In the genomic region with DNA sequence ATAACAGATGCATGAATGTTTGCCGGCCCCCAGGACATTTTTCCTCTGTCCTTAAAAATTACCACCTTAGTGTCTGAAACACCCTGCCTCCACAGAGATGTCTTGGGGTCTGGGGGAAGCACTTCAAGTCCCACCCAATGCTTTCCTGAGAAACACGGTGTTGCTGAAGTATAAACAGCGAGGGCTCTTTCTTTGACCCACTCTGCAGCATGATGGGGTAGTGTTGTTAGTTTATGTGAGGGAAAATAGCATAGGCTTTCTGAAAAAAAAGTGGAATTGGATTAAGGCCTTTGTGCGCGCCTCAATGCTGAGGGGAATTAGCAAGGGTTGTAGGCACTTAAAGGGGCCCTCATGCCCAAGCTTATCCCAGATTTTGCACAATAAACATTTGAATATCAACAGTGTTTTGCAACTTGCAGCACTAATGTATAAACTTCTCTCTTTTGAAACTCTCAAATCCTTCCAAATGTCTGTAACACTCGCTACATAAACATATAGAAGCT, we compare ENCODE assay signal across 27 mouse cellular contexts.
A peak's percentile ranks its signal among the peaks of the same experiment; 100 is the strongest.
DNase-seq lines count a peak whose midpoint lies in the region; ATAC-seq and TF ChIP-seq lines count a peak whose summit lies in the region.
"Had no signal": no experiment of that assay in that cellular context is flagged by ENCODE, and none has a peak within 500 bp of the region (broad histone marks: within the 10 kb centered on the region; RNA-seq: fewer than 3 reads in every experiment).

No protein-coding gene starts in this region.

- H3K36me3 ChIP-seq in forebrain, embryonic 10.5 days (replicated peaks): no peaks in the 10 kb centered on the region
- no peaks in the 10 kb centered on the region for H3K36me3 ChIP-seq in forebrain, embryonic 16.5 days (ENCODE audit: control insufficient read depth, insufficient read depth)
- H3K36me3 ChIP-seq in lung, embryonic 14.5 days (ENCODE audit: insufficient read depth): no peaks in the 10 kb centered on the region
- H3K36me3 ChIP-seq in midbrain, embryonic 12.5 days: no peaks in the 10 kb centered on the region
- no peaks in the 10 kb centered on the region for H3K36me3 ChIP-seq in midbrain, embryonic 16.5 days (ENCODE audit: control insufficient read depth, insufficient read depth, low read length)
- no peaks in the 10 kb centered on the region for H3K36me3 ChIP-seq in neural tube, embryonic 15.5 days
- H3K36me3 ChIP-seq: heart, embryonic 12.5 days; hindbrain, embryonic 15.5 days; kidney, embryonic 15.5 days; lung, embryonic 15.5 days; neural tube, embryonic 12.5 days had no signal

- TF ChIP-seq CTCF in lung, embryonic 14.5 days (IDR thresholded peaks at IDR 0.05; ENCODE audit: low read depth): no peak

- no peak for DNase-seq in forebrain, embryonic 10.5 days (ENCODE audit: extremely low spot score, low spot score)
- peak; percentile 54 for DNase-seq in lung, embryonic 14.5 days
- no peak for DNase-seq in lung, postnatal 25 days (ENCODE audit: low spot score)
- DNase-seq: adrenal gland, postnatal 10 days; cerebellum, adult 11 months; cerebellum, adult 9-10 months; gastrocnemius, adult 2 months; gastrocnemius, postnatal 36 days; heart, adult 2 months; kidney, adult 18-20 months; kidney, postnatal 25 days; liver; right cerebral cortex, postnatal 4 days; thymus, adult 2 months; thymus, postnatal 36 days had no signal

- peaks cover 100% of the 10 kb centered on the region for H3K27me3 ChIP-seq in forebrain, embryonic 10.5 days (ENCODE audit: poor library complexity, severe bottlenecking)
- peaks cover 65% of the 10 kb centered on the region for H3K27me3 ChIP-seq in forebrain, embryonic 16.5 days (replicated peaks; ENCODE audit: control insufficient read depth, insufficient read depth, low read length)
- H3K27me3 ChIP-seq in lung, embryonic 14.5 days (ENCODE audit: insufficient read depth, low read length): no peaks in the 10 kb centered on the region
- H3K27me3 ChIP-seq in midbrain, embryonic 12.5 days: peaks cover 81% of the 10 kb centered on the region
- H3K27me3 ChIP-seq in midbrain, embryonic 16.5 days (ENCODE audit: control insufficient read depth, insufficient read depth, low read depth, low read length): peaks cover 55% of the 10 kb centered on the region
- H3K27me3 ChIP-seq in neural tube, embryonic 15.5 days (replicated peaks): no peaks in the 10 kb centered on the region; the same call in 1 of the 2 replicates
- H3K27me3 ChIP-seq: heart, embryonic 12.5 days; kidney, embryonic 15.5 days; lung, embryonic 15.5 days; neural tube, embryonic 12.5 days; Patski had no signal

- no peak overlapping the region for H3K4me3 ChIP-seq in forebrain, embryonic 10.5 days
- H3K4me3 ChIP-seq in forebrain, embryonic 16.5 days (replicated peaks; ENCODE audit: low read length): no peak overlapping the region
- H3K4me3 ChIP-seq in lung, embryonic 14.5 days (ENCODE audit: low read depth, low read length): no peak overlapping the region
- no peak overlapping the region for H3K4me3 ChIP-seq in midbrain, embryonic 12.5 days
- no peak overlapping the region for H3K4me3 ChIP-seq in midbrain, embryonic 16.5 days (ENCODE audit: low read depth, low read length)
- H3K4me3 ChIP-seq in neural tube, embryonic 15.5 days (replicated peaks): no peak overlapping the region
- H3K4me3 ChIP-seq: gastrocnemius, adult 2 months; heart, adult 2 months; heart, embryonic 12.5 days; hindbrain, embryonic 15.5 days; kidney, embryonic 15.5 days; lung, embryonic 15.5 days; myocyte; neural tube, embryonic 12.5 days had no signal

- H3K4me1 ChIP-seq in forebrain, embryonic 10.5 days: peaks cover 47% of the 10 kb centered on the region
- H3K4me1 ChIP-seq in forebrain, embryonic 16.5 days (replicated peaks; ENCODE audit: control insufficient read depth, insufficient read depth, low read length): no peaks in the 10 kb centered on the region
- H3K4me1 ChIP-seq in lung, embryonic 14.5 days (ENCODE audit: insufficient read depth): no peaks in the 10 kb centered on the region
- H3K4me1 ChIP-seq in midbrain, embryonic 12.5 days: peaks cover 17% of the 10 kb centered on the region
- no peaks in the 10 kb centered on the region; the same call in 1 of the 2 replicates for H3K4me1 ChIP-seq in midbrain, embryonic 16.5 days (ENCODE audit: control insufficient read depth, insufficient read depth, low read length)
- no peaks in the 10 kb centered on the region for H3K4me1 ChIP-seq in neural tube, embryonic 15.5 days
- H3K4me1 ChIP-seq: heart, embryonic 12.5 days; hindbrain, embryonic 15.5 days; kidney, embryonic 15.5 days; neural tube, embryonic 12.5 days had no signal

- no peak for ATAC-seq in forebrain, embryonic 16.5 days
- ATAC-seq in lung, embryonic 14.5 days (ENCODE audit: insufficient read depth): no peak
- peak; percentile 70 for ATAC-seq in midbrain, embryonic 12.5 days (ENCODE audit: low FRiP score, low read depth)
- no peak for ATAC-seq in midbrain, embryonic 16.5 days
- no peak for ATAC-seq in neural tube, embryonic 15.5 days (ENCODE audit: low FRiP score)
- ATAC-seq: Patski had no signal

- 28% methylated on average over 6 of the region's 6 CpGs for WGBS in forebrain, embryonic 10.5 days
- 19% methylated on average over 6 of the region's 6 CpGs for WGBS in forebrain, embryonic 16.5 days
- WGBS in lung, embryonic 14.5 days: 48% methylated on average over 6 of the region's 6 CpGs
- WGBS in midbrain, embryonic 12.5 days: 16% methylated on average over 6 of the region's 6 CpGs
- WGBS in midbrain, embryonic 16.5 days: 31% methylated on average over 6 of the region's 6 CpGs
- 68% methylated on average over 6 of the region's 6 CpGs for WGBS in neural tube, embryonic 15.5 days

- peak overlapping the region; percentile 80 for H3K27ac ChIP-seq in forebrain, embryonic 10.5 days
- no peak overlapping the region for H3K27ac ChIP-seq in forebrain, embryonic 16.5 days (ENCODE audit: low read length)
- H3K27ac ChIP-seq in lung, embryonic 14.5 days (ENCODE audit: low read depth): no peak overlapping the region
- peak overlapping the region; percentile 58; the same call in 1 of the 2 replicates for H3K27ac ChIP-seq in midbrain, embryonic 12.5 days (replicated peaks)
- H3K27ac ChIP-seq in midbrain, embryonic 16.5 days (ENCODE audit: low read length): no peak overlapping the region
- no peak overlapping the region for H3K27ac ChIP-seq in neural tube, embryonic 15.5 days (replicated peaks)
- H3K27ac ChIP-seq: gastrocnemius, adult 2 months; heart, adult 2 months; hindbrain, embryonic 15.5 days; kidney, embryonic 15.5 days; liver, embryonic 14.5 days; lung, embryonic 15.5 days; neural tube, embryonic 12.5 days had no signal

- no peak overlapping the region for H3K4me2 ChIP-seq in forebrain, embryonic 16.5 days (ENCODE audit: low read length)
- no peak overlapping the region for H3K4me2 ChIP-seq in lung, embryonic 14.5 days
- H3K4me2 ChIP-seq in midbrain, embryonic 12.5 days (replicated peaks): no peak overlapping the region
- H3K4me2 ChIP-seq in midbrain, embryonic 16.5 days (ENCODE audit: low read length): no peak overlapping the region
- no peak overlapping the region for H3K4me2 ChIP-seq in neural tube, embryonic 15.5 days
- H3K4me2 ChIP-seq: heart, embryonic 12.5 days; hindbrain, embryonic 15.5 days; kidney, embryonic 15.5 days; lung, embryonic 15.5 days; neural tube, embryonic 12.5 days had no signal

- H3K9ac ChIP-seq in forebrain, embryonic 16.5 days (replicated peaks; ENCODE audit: low read depth, low read length): no peak overlapping the region
- H3K9ac ChIP-seq in lung, embryonic 14.5 days: no peak overlapping the region
- H3K9ac ChIP-seq in midbrain, embryonic 12.5 days (replicated peaks): no peak overlapping the region
- no peak overlapping the region for H3K9ac ChIP-seq in midbrain, embryonic 16.5 days (ENCODE audit: low read depth, low read length)
- no peak overlapping the region for H3K9ac ChIP-seq in neural tube, embryonic 15.5 days (replicated peaks)
- H3K9ac ChIP-seq: heart, embryonic 12.5 days; hindbrain, embryonic 15.5 days; kidney, embryonic 15.5 days; liver, embryonic 14.5 days; lung, embryonic 15.5 days; neural tube, embryonic 12.5 days had no signal

- no peaks in the 10 kb centered on the region for H3K9me3 ChIP-seq in forebrain, embryonic 10.5 days
- H3K9me3 ChIP-seq in forebrain, embryonic 16.5 days (ENCODE audit: control insufficient read depth, low read length): no peaks in the 10 kb centered on the region
- H3K9me3 ChIP-seq in lung, embryonic 14.5 days (ENCODE audit: low read depth, low read length): no peaks in the 10 kb centered on the region
- H3K9me3 ChIP-seq in midbrain, embryonic 12.5 days: no peaks in the 10 kb centered on the region
- H3K9me3 ChIP-seq in midbrain, embryonic 16.5 days (replicated peaks; ENCODE audit: control insufficient read depth, low read length, poor library complexity, severe bottlenecking): no peaks in the 10 kb centered on the region
- H3K9me3 ChIP-seq in neural tube, embryonic 15.5 days (replicated peaks): no peaks in the 10 kb centered on the region
- H3K9me3 ChIP-seq: heart, embryonic 12.5 days; hindbrain, embryonic 15.5 days; kidney, embryonic 15.5 days; lung, embryonic 15.5 days; neural tube, embryonic 12.5 days had no signal

Comparison
In these comparisons a context has a peak if more than half of its experiments do, and no peak if none do; other contexts are left out.
1. H3K27ac ChIP-seq: peak in forebrain, embryonic 10.5 days (single experiment) and midbrain, embryonic 12.5 days (single experiment); none in forebrain, embryonic 16.5 days (single experiment), lung, embryonic 14.5 days (single experiment), midbrain, embryonic 16.5 days (single experiment) and neural tube, embryonic 15.5 days (single experiment).